Mouse (Mus musculus) CH12.LX (cell line): ENCODE results near the gene Tdrd9. TPM values are rescaled to one million over a fixed set of nuclear protein-coding genes. Genes with fewer than 3 reads are reported as not detected.

Source experiments
- polyA plus RNA-seq: library from polyadenylated mRNA; unstranded; fragments of >175 nt; gene quantifications from 2 replicates; pipeline ENCODE4 v1.2.1, GENCODE M21; 2012; ENCODE audit warnings: low read depth; ENCODE audit not compliant: insufficient read length
- total RNA-seq, 2 experiments: library from RNA; depleted of rRNA; stranded (reverse); fragments of 300-350 nt in 1 of 2; fragments of >200 nt in 1 of 2; gene quantifications; 2 replicates each; pipeline ENCODE4 v1.2.3; 2012 to 2014

Tdrd9 gene
- total and polyA plus RNA-seq, 3 experiments: not detected

Other genes with a start within 250 kb of the Tdrd9 start
- gene Klc1, start 212.7 kb upstream of the Tdrd9 start, total RNA-seq (2012; rRNA removed): 45.2 and 55.1 TPM in 2 replicates
- 44.4 and 45.6 TPM in 2 replicates for gene Klc1, start 212.7 kb upstream of the Tdrd9 start, total RNA-seq (2014; rRNA removed)
- gene Klc1, start 212.7 kb upstream of the Tdrd9 start, polyA plus RNA-seq: 77.0 and 116 TPM in 2 replicates
- gene Xrcc3, start 157.7 kb upstream of the Tdrd9 start, total RNA-seq (2012; rRNA removed): 16.3 and 21.8 TPM in 2 replicates
- gene Xrcc3, start 157.7 kb upstream of the Tdrd9 start, total RNA-seq (2014; rRNA removed): 7.4 and 11.8 TPM in 2 replicates
- 12.9 and 13.3 TPM in 2 replicates for gene Xrcc3, start 157.7 kb upstream of the Tdrd9 start, polyA plus RNA-seq
- gene Zfyve21, start 157.4 kb upstream of the Tdrd9 start, total RNA-seq (2012; rRNA removed): 5.9 and 8.4 TPM in 2 replicates
- gene Zfyve21, start 157.4 kb upstream of the Tdrd9 start, total RNA-seq (2014; rRNA removed): 6.3 and 7.6 TPM in 2 replicates
- 3.3 and 4.1 TPM in 2 replicates for gene Zfyve21, start 157.4 kb upstream of the Tdrd9 start, polyA plus RNA-seq
- 0.64 and 0.76 TPM in 2 replicates for gene Ppp1r13b, start 63.4 kb upstream of the Tdrd9 start, total RNA-seq (2012; rRNA removed)
- 0.34 and 0.42 TPM in 2 replicates for gene Ppp1r13b, start 63.4 kb upstream of the Tdrd9 start, total RNA-seq (2014; rRNA removed)
- gene Ppp1r13b, start 63.4 kb upstream of the Tdrd9 start, polyA plus RNA-seq: 1.3 and 2.0 TPM in 2 replicates
- 224 and 276 TPM in 2 replicates for gene Atp5mpl, start 4.6 kb upstream of the Tdrd9 start, total RNA-seq (2012; rRNA removed)
- gene Atp5mpl, start 4.6 kb upstream of the Tdrd9 start, total RNA-seq (2014; rRNA removed): 669 and 768 TPM in 2 replicates
- 164 and 172 TPM in 2 replicates for gene Atp5mpl, start 4.6 kb upstream of the Tdrd9 start, polyA plus RNA-seq
- gene Rd3l, start 9.8 kb downstream of the Tdrd9 start, total RNA-seq (2012; rRNA removed): not detected in 2 replicates
- gene Rd3l, start 9.8 kb downstream of the Tdrd9 start, total RNA-seq (2014; rRNA removed): not detected in 2 replicates
- gene Rd3l, start 9.8 kb downstream of the Tdrd9 start, polyA plus RNA-seq: not detected in 2 replicates
- gene Aspg, start 135.1 kb downstream of the Tdrd9 start, total RNA-seq (2012; rRNA removed): not detected in 2 replicates
- not detected in 2 replicates for gene Aspg, start 135.1 kb downstream of the Tdrd9 start, total RNA-seq (2014; rRNA removed)
- gene Aspg, start 135.1 kb downstream of the Tdrd9 start, polyA plus RNA-seq: not detected in 2 replicates
- not detected in 2 replicates for gene Kif26a, start 174.6 kb downstream of the Tdrd9 start, total RNA-seq (2012; rRNA removed)
- gene Kif26a, start 174.6 kb downstream of the Tdrd9 start, total RNA-seq (2014; rRNA removed): not detected in 2 replicates
- gene Kif26a, start 174.6 kb downstream of the Tdrd9 start, polyA plus RNA-seq: not detected in 2 replicates